Mouse (Mus musculus): ENCODE measurements around the gene Hivep3.

GRCm38 (mm10) chr4:120011788-120012187 lies 278.2 kb downstream of the Hivep3 start:
- TF ChIP-seq CTCF (IDR thresholded peaks at IDR 0.05; ENCODE audit: control insufficient read depth, insufficient read depth, insufficient read length): no peak
- no peak for TF ChIP-seq MYOD1 (IDR thresholded peaks at IDR 0.05; ENCODE audit: control insufficient read depth, insufficient read length, low read depth)
- no peak for TF ChIP-seq CEBPB (IDR thresholded peaks at IDR 0.05; ENCODE audit: low read depth)
- no peak for TF ChIP-seq MAX (IDR thresholded peaks at IDR 0.05)
- TF ChIP-seq MYOG (IDR thresholded peaks at IDR 0.05; ENCODE audit: control insufficient read depth, extremely low read depth, insufficient read length): no peak
- no peak for TF ChIP-seq FOSL1 (IDR thresholded peaks at IDR 0.05; ENCODE audit: insufficient read depth, low read length, poor library complexity, severe bottlenecking)
